In genomic region chr1:86643101-86643809, GRCm38 (mm10) we compare ENCODE assay signal across 13 mouse cellular contexts. TPM values are rescaled to one million over a fixed set of nuclear protein-coding genes. Genes with fewer than 3 reads are reported as not detected.
A peak's percentile ranks its signal among the peaks of the same experiment; 100 is the strongest.
DNase-seq lines count a peak whose midpoint lies in the region; ATAC-seq and TF ChIP-seq lines count a peak whose summit lies in the region.
"Had no signal": no experiment of that assay in that cellular context is flagged by ENCODE, and none has a peak within 500 bp of the region (broad histone marks: within the 10 kb centered on the region; RNA-seq: fewer than 3 reads in every experiment).

No protein-coding gene starts in this region.

- no peak overlapping the region for H3K4me3 ChIP-seq in kidney, embryonic 15.5 days (replicated peaks)
- H3K4me3 ChIP-seq in stomach, postnatal 0 days (ENCODE audit: low read depth, low read length) = no peak overlapping the region
- H3K4me3 ChIP-seq: embryonic facial prominence, embryonic 13.5 days; heart, embryonic 10.5 days; hindbrain, embryonic 12.5 days; midbrain, embryonic 12.5 days had no signal

- H3K9ac ChIP-seq in kidney, embryonic 15.5 days = no peak overlapping the region
- H3K9ac ChIP-seq in stomach, postnatal 0 days (ENCODE audit: low read length) = no peak overlapping the region
- H3K9ac ChIP-seq: embryonic facial prominence, embryonic 13.5 days; hindbrain, embryonic 12.5 days; midbrain, embryonic 12.5 days had no signal

- TF ChIP-seq EP300 in stomach, postnatal 0 days (optimal IDR thresholded peaks at IDR 0.05) = no peak

- H3K27ac ChIP-seq in kidney, embryonic 15.5 days = no peak overlapping the region
- H3K27ac ChIP-seq in stomach, postnatal 0 days (replicated peaks) = no peak overlapping the region
- H3K27ac ChIP-seq: embryonic facial prominence, embryonic 13.5 days; heart, embryonic 10.5 days; hindbrain, embryonic 12.5 days; midbrain, embryonic 12.5 days had no signal

- H3K36me3 ChIP-seq in kidney, embryonic 15.5 days = no peaks in the 10 kb centered on the region
- no peaks in the 10 kb centered on the region for H3K36me3 ChIP-seq in stomach, postnatal 0 days (ENCODE audit: control insufficient read depth, insufficient read depth, low read length)
- H3K36me3 ChIP-seq: embryonic facial prominence, embryonic 13.5 days; heart, embryonic 10.5 days; hindbrain, embryonic 12.5 days; midbrain, embryonic 12.5 days had no signal

- no peaks in the 10 kb centered on the region for H3K9me3 ChIP-seq in kidney, embryonic 15.5 days (replicated peaks)
- no peaks in the 10 kb centered on the region for H3K9me3 ChIP-seq in stomach, postnatal 0 days (ENCODE audit: control insufficient read depth, low read length)
- H3K9me3 ChIP-seq: embryonic facial prominence, embryonic 13.5 days; heart, embryonic 10.5 days; hindbrain, embryonic 12.5 days; midbrain, embryonic 12.5 days had no signal

- DNase-seq in kidney, postnatal 10 days = peak; percentile 38
- no peak for DNase-seq in stomach, postnatal 0 days (ENCODE audit: low spot score)
- no peak for DNase-seq in right cerebral cortex, adult 18-20 months
- no peak for DNase-seq in adrenal gland, adult (ENCODE audit: inconsistent age in 2 of 2, low spot score in 1 of 2)
- no peak for DNase-seq in cerebellum, postnatal 14 days

- no peak for ATAC-seq in kidney, embryonic 15.5 days (replicated peaks; ENCODE audit: low FRiP score)
- peak; percentile 29 for ATAC-seq in CD4-positive, CD25-positive, alpha-beta regulatory T cell, adult 4 months
- ATAC-seq in inflammation-experienced regulatory T-cells, adult 6 months = peak; percentile 52
- ATAC-seq in stomach, postnatal 0 days (ENCODE audit: low FRiP score, low TSS enrichment) = peak; percentile 71; the same call in 1 of the 2 replicates

- no peak overlapping the region for H3K4me2 ChIP-seq in kidney, embryonic 15.5 days
- H3K4me2 ChIP-seq in stomach, postnatal 0 days (replicated peaks; ENCODE audit: low read depth) = no peak overlapping the region
- H3K4me2 ChIP-seq: embryonic facial prominence, embryonic 13.5 days; hindbrain, embryonic 12.5 days; liver, embryonic 11.5 days; midbrain, embryonic 12.5 days had no signal

- 64% methylated on average over 13 of the region's 13 CpGs for WGBS in kidney, embryonic 15.5 days
- 50% methylated on average over 13 of the region's 13 CpGs for WGBS in stomach, postnatal 0 days

- no peaks in the 10 kb centered on the region for H3K4me1 ChIP-seq in kidney, embryonic 15.5 days
- no peaks in the 10 kb centered on the region for H3K4me1 ChIP-seq in stomach, postnatal 0 days (replicated peaks; ENCODE audit: control insufficient read depth, insufficient read depth)
- H3K4me1 ChIP-seq: embryonic facial prominence, embryonic 13.5 days; heart, embryonic 10.5 days; hindbrain, embryonic 12.5 days; midbrain, embryonic 12.5 days had no signal

- no peaks in the 10 kb centered on the region for H3K27me3 ChIP-seq in kidney, embryonic 15.5 days
- H3K27me3 ChIP-seq in stomach, postnatal 0 days (ENCODE audit: control insufficient read depth, insufficient read depth, low read length) = no peaks in the 10 kb centered on the region
- H3K27me3 ChIP-seq: embryonic facial prominence, embryonic 13.5 days; hindbrain, embryonic 12.5 days; midbrain, embryonic 12.5 days had no signal

- TF ChIP-seq CTCF in stomach, postnatal 0 days (IDR thresholded peaks at IDR 0.05; ENCODE audit: low read depth) = peak; percentile 54

RNA-seq across cellular contexts. Expression of gene Nppc, which starts 27.1 kb away (rescaled TPM):
- polyA plus RNA-seq in kidney, embryonic 15.5 days (2015; fragmentation: Nextera tagmentation; extraction: Ambion mirVana) = 3.7 and 4.3 TPM in 2 replicates
- polyA plus RNA-seq in CD4-positive, CD25-positive, alpha-beta regulatory T cell, adult 4 months (2017; shearing (Covaris generic)) = not detected
- not detected for polyA plus RNA-seq in inflammation-experienced regulatory T-cells, adult 6 months (2017; shearing (Covaris generic))
- polyA plus RNA-seq in stomach, postnatal 0 days (2015; fragmentation: Nextera tagmentation; extraction: Ambion mirVana) = 3.5 and 4.1 TPM in 2 replicates
- polyA plus RNA-seq: liver, embryonic 11.5 days had no signal
